Mouse (Mus musculus): ENCODE measurements around the gene Yipf4. TPM values are rescaled to one million over a fixed set of nuclear protein-coding genes. Genes with fewer than 3 reads are reported as not detected.
A peak's percentile ranks its signal among the peaks of the same experiment; 100 is the strongest.

Gene Yipf4
- total RNA-seq, 2 experiments from 2014 or later = 101 to 109 TPM

DNA sequence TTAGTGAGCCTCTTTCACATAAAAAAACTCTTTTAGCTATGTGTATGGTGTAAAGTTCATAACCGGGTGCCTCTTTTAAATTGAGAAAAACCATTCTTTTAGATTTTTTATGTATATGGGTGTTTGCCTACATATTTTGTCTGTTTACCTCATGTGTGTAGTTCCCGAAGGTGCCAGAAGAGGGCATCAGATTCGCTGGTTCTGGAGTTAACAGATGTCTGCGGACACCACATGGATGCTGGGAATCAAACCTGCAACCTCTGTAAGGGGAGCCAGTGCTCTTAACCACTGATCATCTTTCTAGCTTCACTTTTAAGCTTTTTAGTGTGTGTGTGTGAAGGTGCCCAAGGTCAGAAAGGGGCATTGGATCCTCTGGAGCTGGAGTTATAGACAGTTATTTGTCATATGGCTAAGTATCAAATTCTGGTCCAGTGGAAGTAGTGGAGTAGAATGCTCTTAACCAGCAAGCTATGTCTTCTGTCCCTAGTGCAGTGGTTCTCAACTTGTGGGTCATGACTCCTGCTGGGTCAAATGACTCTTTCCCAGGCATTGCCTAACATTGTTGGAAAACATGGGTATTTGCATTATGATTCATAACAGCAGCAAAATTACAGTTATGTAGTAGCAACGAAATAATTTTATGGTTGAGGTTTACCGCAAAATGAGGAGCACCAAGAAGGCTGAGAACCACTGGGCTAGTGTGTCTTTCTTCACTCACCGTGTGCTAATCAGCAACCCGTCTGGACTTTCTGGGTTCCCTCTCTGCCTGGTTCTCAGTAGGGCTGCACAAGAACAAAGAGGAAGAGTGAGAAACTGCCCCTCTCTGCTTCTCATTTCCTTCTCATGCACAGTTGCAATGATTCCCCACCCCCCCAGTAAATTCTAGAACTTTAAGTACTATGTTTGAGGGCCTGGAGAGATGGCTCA is 33.8 kb downstream of the Yipf4 start:
- no peak for ATAC-seq (replicated peaks; ENCODE audit: low FRiP score, poor library complexity, severe bottlenecking)

- ATAC-seq (replicated peaks; ENCODE audit: low FRiP score, poor library complexity, severe bottlenecking) = no peak
Measured at GRCm38 (mm10) chr17:74526117-74526516, 36.8 kb downstream of the Yipf4 start.

DNA sequence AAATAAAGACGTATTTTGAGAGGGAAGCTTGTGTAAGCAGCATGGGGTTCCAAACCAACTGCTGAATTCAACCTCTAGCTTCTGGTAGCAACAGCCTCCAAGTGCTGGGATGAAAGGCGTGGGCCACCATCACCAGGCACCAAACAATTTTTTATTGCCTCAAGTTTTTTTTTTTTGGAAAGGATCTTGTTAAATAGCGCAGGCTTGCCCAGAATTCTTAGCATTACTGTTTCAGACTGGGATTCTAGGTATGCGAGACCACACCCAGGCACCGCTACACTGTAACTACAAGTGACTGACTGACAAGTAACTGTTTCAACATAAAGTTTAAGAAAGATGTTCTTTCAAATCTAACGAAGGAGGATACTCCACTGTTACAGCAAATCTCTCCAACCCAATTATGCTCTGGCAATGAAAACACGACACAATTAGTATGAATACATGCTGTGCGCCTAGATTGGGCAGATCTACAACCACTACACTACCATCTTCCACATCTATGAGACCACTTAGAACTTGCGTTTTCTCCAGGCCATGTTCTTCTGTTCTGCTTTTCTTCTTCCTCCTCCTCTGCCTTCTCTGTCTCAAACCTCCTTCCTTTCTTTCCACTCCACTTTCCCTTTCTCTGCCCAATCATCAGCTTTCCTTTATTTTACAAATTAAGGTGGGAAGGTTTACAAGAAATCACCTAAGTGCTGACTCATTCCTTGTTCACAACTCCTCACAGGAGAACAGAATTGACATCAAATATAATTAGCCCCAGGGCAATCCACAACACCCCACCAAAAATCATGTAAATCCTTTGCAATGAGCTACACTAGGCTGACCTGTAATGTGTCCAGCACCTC is 37.7 kb downstream of the Yipf4 start:
- no peak for ATAC-seq (replicated peaks; ENCODE audit: low FRiP score, poor library complexity, severe bottlenecking)

GRCm38 (mm10) chr17:74527729-74528607 is 38.7 kb downstream of the Yipf4 start, which contains the start of gene Birc6:
Gene Birc6, plus strand, starts transcription at chr17:74528295.
- ATAC-seq (replicated peaks; ENCODE audit: low FRiP score, poor library complexity, severe bottlenecking) = peak; percentile 90

DNA sequence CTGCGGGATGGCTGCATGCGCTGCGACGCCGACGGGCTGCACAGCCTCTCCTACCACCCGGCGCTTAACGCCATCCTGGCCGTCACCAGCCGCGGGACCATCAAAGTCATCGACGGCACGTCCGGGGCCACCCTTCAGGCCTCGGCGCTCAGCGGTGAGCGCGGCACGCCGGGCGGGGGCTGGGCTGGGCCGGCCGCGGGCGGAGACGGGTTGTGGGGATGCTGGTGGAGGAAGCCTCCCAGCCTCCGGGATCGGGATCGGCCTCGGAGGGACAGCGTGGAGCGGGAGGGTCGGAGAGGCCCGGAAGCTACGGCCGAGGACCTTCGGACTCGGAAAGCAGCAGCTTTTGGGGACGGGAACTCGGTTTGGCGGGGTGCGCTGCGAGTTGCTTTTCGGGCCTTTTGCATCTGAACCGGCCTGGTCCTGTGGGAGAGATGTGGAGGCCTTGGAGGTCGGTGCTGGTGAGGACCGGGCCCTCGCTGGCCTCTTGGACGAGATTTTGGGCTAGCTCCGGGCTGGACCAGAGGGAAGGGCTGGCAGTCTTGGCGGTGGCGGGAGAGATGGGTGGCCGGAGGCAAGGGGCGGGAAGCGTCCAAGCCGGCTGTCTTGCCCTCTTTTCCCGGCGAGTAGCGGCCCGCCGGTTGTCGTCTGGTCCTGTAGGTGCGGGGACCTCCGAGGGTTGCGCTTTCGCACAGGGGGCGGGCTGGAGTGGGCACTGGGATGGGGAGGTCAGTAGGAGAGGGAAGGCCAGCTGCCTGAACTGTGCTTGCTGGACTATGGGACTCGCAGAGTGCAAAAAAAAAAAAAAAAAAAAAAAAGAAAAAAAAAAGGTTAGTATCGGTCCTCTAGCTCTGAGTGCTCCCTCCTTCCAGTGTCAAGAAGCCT is 39.6 kb downstream of the Yipf4 start:
- peak; percentile 55 for ATAC-seq (replicated peaks; ENCODE audit: low FRiP score, poor library complexity, severe bottlenecking)

DNA sequence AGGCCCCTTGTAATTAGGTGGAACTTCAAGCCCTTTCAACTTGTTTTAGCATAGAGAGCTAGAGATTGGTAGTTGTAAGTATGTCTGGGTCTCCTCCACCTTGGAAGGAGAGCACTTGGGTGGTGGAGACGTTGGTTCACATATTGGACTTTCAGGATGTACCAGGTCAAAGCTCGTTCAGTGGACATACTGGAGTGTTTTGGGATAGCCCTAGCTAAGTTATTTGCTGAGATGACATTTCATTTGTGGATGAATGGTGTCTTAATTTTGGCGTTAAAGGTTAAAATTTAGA is 40.2 kb downstream of the Yipf4 start:
- ATAC-seq (replicated peaks; ENCODE audit: low FRiP score, poor library complexity, severe bottlenecking) = no peak

GRCm38 (mm10) chr17:74534971-74535370 is 45.7 kb downstream of the Yipf4 start:
- no peak for ATAC-seq (replicated peaks; ENCODE audit: low FRiP score, poor library complexity, severe bottlenecking)

- ATAC-seq (replicated peaks; ENCODE audit: low FRiP score, poor library complexity, severe bottlenecking) = no peak
Measured at GRCm38 (mm10) chr17:74537526-74537925, 48.2 kb downstream of the Yipf4 start.

GRCm38 (mm10) chr17:74543615-74544014 is 54.3 kb downstream of the Yipf4 start:
- no peak for ATAC-seq (replicated peaks; ENCODE audit: low FRiP score, poor library complexity, severe bottlenecking)

Other genes with a start within 250 kb of the Yipf4 start
- 208 and 242 TPM in 2 replicates for gene Memo1, start 194.0 kb upstream of the Yipf4 start, total RNA-seq (2015; ENCODE audit: low replicate concordance)
- gene Memo1, start 194.0 kb upstream of the Yipf4 start, total RNA-seq (2017; ENCODE audit: low replicate concordance) = 378 and 387 TPM in 2 replicates
- gene Dpy30, start 165.5 kb upstream of the Yipf4 start, total RNA-seq (2015; ENCODE audit: low replicate concordance) = 93.5 and 116 TPM in 2 replicates
- 44.4 and 50.9 TPM in 2 replicates for gene Dpy30, start 165.5 kb upstream of the Yipf4 start, total RNA-seq (2017; ENCODE audit: low replicate concordance)
- 13.7 and 19.3 TPM in 2 replicates for gene Spast, start 150.5 kb upstream of the Yipf4 start, total RNA-seq (2015; ENCODE audit: low replicate concordance)
- 13.9 and 28.8 TPM in 2 replicates for gene Spast, start 150.5 kb upstream of the Yipf4 start, total RNA-seq (2017; ENCODE audit: low replicate concordance)
- gene Slc30a6, start 93.9 kb upstream of the Yipf4 start, total RNA-seq (2015; ENCODE audit: low replicate concordance) = 9.7 and 34.8 TPM in 2 replicates
- gene Slc30a6, start 93.9 kb upstream of the Yipf4 start, total RNA-seq (2017; ENCODE audit: low replicate concordance) = 2.4 and 10.7 TPM in 2 replicates
- 1.8 TPM in 1 of 2 replicates, not detected in the other for gene Nlrc4, start 30.4 kb upstream of the Yipf4 start, total RNA-seq (2015; ENCODE audit: low replicate concordance)
- 0.91 and 1.5 TPM in 2 replicates for gene Nlrc4, start 30.4 kb upstream of the Yipf4 start, total RNA-seq (2017; ENCODE audit: low replicate concordance)
- gene Birc6, start 38.8 kb downstream of the Yipf4 start, total RNA-seq (2015; ENCODE audit: low replicate concordance) = 135 and 175 TPM in 2 replicates
- gene Birc6, start 38.8 kb downstream of the Yipf4 start, total RNA-seq (2017; ENCODE audit: low replicate concordance) = 128 and 149 TPM in 2 replicates
- 1.7 and 7.6 TPM in 2 replicates for gene Ttc27, start 228.2 kb downstream of the Yipf4 start, total RNA-seq (2015; ENCODE audit: low replicate concordance)
- gene Ttc27, start 228.2 kb downstream of the Yipf4 start, total RNA-seq (2017; ENCODE audit: low replicate concordance) = 1.5 and 5.1 TPM in 2 replicates

All from erythroid progenitor cell, adult 5-6 weeks (primary cell).